Mouse (Mus musculus) liver, embryonic 12.5 days (tissue): ENCODE measurements around the gene P2rx3. TPM values are rescaled to one million over a fixed set of nuclear protein-coding genes. Genes with fewer than 3 reads are reported as not detected.

Experiments used
- polyA plus RNA-seq: library from polyadenylated mRNA; unstranded; fragments of >200 nt; fragmentation: Nextera tagmentation; extraction: Ambion mirVana; gene quantifications from 2 replicates; pipeline ENCODE4 v1.2.1, GENCODE M21; 2016

The P2rx3 gene
- polyA plus RNA-seq, 1 experiment from 2014 or later: 0.61 TPM

Other genes starting within 250 kb of the P2rx3 start
- 293 and 321 TPM in 2 replicates for gene Ube2l6, start 238.6 kb downstream of the P2rx3 start, polyA plus RNA-seq
- 0.29 and 0.43 TPM in 2 replicates for gene Smtnl1, start 214.8 kb downstream of the P2rx3 start, polyA plus RNA-seq
- 50.9 and 54.3 TPM in 2 replicates for gene Timm10, start 210.5 kb downstream of the P2rx3 start, polyA plus RNA-seq
- 153 and 162 TPM in 2 replicates for gene Slc43a1, start 198.6 kb downstream of the P2rx3 start, polyA plus RNA-seq
- gene Rtn4rl2, start 150.8 kb downstream of the P2rx3 start, polyA plus RNA-seq: 0.29 and 0.31 TPM in 2 replicates
- 127 and 128 TPM in 2 replicates for gene Slc43a3, start 100.9 kb downstream of the P2rx3 start, polyA plus RNA-seq
- gene Prg2, start 57.0 kb downstream of the P2rx3 start, polyA plus RNA-seq: 27.7 and 79.1 TPM in 2 replicates
- 3.1 and 7.1 TPM in 2 replicates for gene Prg3, start 49.2 kb downstream of the P2rx3 start, polyA plus RNA-seq
- gene Ssrp1, start 228 bp downstream of the P2rx3 start, polyA plus RNA-seq: 228 and 230 TPM in 2 replicates
- gene Tnks1bp1, start 10.6 kb upstream of the P2rx3 start, polyA plus RNA-seq: 7.9 and 8.7 TPM in 2 replicates
- gene Aplnr, start 98.8 kb upstream of the P2rx3 start, polyA plus RNA-seq: 5.1 and 5.3 TPM in 2 replicates
- 0.05 and 0.11 TPM in 2 replicates for gene Lrrc55, start 159.7 kb upstream of the P2rx3 start, polyA plus RNA-seq